19 mouse cellular contexts compared by ENCODE assay signal in genomic region chr7:112810752-112811151, GRCm38 (mm10).
DNase-seq lines count a peak whose midpoint lies in the region; ATAC-seq and TF ChIP-seq lines count a peak whose summit lies in the region.
"Had no signal": no experiment of that assay in that cellular context is flagged by ENCODE, and none has a peak within 500 bp of the region (broad histone marks: within the 10 kb centered on the region; RNA-seq: fewer than 3 reads in every experiment).

No protein-coding gene starts in this region.

- H3K36me3 ChIP-seq in embryonic facial prominence, embryonic 12.5 days: no peaks in the 10 kb centered on the region
- 0 out of 2 replicates have a peak, but pooled peaks cover 6% of the 10 kb centered on the region for H3K36me3 ChIP-seq in embryonic facial prominence, embryonic 10.5 days (replicated peaks)
- no peaks in the 10 kb centered on the region for H3K36me3 ChIP-seq in hindbrain, embryonic 16.5 days (ENCODE audit: control insufficient read depth, insufficient read depth, low read length)
- no peaks in the 10 kb centered on the region for H3K36me3 ChIP-seq in hindbrain, embryonic 12.5 days
- H3K36me3 ChIP-seq in lung, postnatal 0 days (ENCODE audit: insufficient read depth, low read length): no peaks in the 10 kb centered on the region
- no peaks in the 10 kb centered on the region for H3K36me3 ChIP-seq in embryonic facial prominence, embryonic 15.5 days
- H3K36me3 ChIP-seq: G1E; limb, embryonic 13.5 days; neural tube, embryonic 15.5 days had no signal

- no peak overlapping the region for H3K9ac ChIP-seq in embryonic facial prominence, embryonic 12.5 days
- H3K9ac ChIP-seq in hindbrain, embryonic 16.5 days (ENCODE audit: low read depth, low read length): peak overlapping the region; percentile 33; the same call in 1 of the 2 replicates
- H3K9ac ChIP-seq in hindbrain, embryonic 12.5 days: no peak overlapping the region
- no peak overlapping the region for H3K9ac ChIP-seq in lung, postnatal 0 days (replicated peaks; ENCODE audit: low read depth)
- no peak overlapping the region for H3K9ac ChIP-seq in embryonic facial prominence, embryonic 15.5 days
- H3K9ac ChIP-seq: limb, embryonic 13.5 days; neural tube, embryonic 15.5 days had no signal

- no peak for ATAC-seq in embryonic facial prominence, embryonic 12.5 days (ENCODE audit: insufficient number of reproducible peaks, insufficient read depth, low FRiP score, low TSS enrichment)
- no peak for ATAC-seq in hindbrain, embryonic 16.5 days
- no peak for ATAC-seq in hindbrain, embryonic 12.5 days (ENCODE audit: low FRiP score)
- no peak for ATAC-seq in lung, postnatal 0 days
- no peak for ATAC-seq in embryonic facial prominence, embryonic 15.5 days (ENCODE audit: insufficient number of reproducible peaks, low FRiP score, low TSS enrichment, low read depth)
- ATAC-seq: CD4-positive, CD25-positive, alpha-beta regulatory T cell, adult 4 months had no signal

- 0 out of 2 replicates have a peak overlapping the region, but pooled peaks have one; percentile 0 for H3K27ac ChIP-seq in embryonic facial prominence, embryonic 12.5 days
- no peak overlapping the region; the same call in 1 of the 2 replicates for H3K27ac ChIP-seq in embryonic facial prominence, embryonic 10.5 days (replicated peaks)
- H3K27ac ChIP-seq in hindbrain, embryonic 16.5 days (ENCODE audit: low read depth, low read length): no peak overlapping the region
- no peak overlapping the region for H3K27ac ChIP-seq in hindbrain, embryonic 12.5 days
- H3K27ac ChIP-seq in lung, postnatal 0 days (ENCODE audit: low read length): no peak overlapping the region
- H3K27ac ChIP-seq in embryonic facial prominence, embryonic 15.5 days (replicated peaks): peak overlapping the region; percentile 13; the same call in 1 of the 2 replicates
- H3K27ac ChIP-seq: left cerebral cortex, adult 2 months; limb, embryonic 13.5 days; neural tube, embryonic 15.5 days had no signal

- no peak for TF ChIP-seq CTCF in lung, postnatal 0 days (IDR thresholded peaks at IDR 0.05)

- peaks cover 3% of the 10 kb centered on the region; the same call in 1 of the 2 replicates for H3K9me3 ChIP-seq in embryonic facial prominence, embryonic 12.5 days
- H3K9me3 ChIP-seq in embryonic facial prominence, embryonic 10.5 days: no peaks in the 10 kb centered on the region
- no peaks in the 10 kb centered on the region for H3K9me3 ChIP-seq in hindbrain, embryonic 16.5 days (ENCODE audit: control insufficient read depth, low read length)
- no peaks in the 10 kb centered on the region for H3K9me3 ChIP-seq in hindbrain, embryonic 12.5 days (replicated peaks)
- no peaks in the 10 kb centered on the region for H3K9me3 ChIP-seq in lung, postnatal 0 days (ENCODE audit: low read length)
- H3K9me3 ChIP-seq in embryonic facial prominence, embryonic 15.5 days (replicated peaks): no peaks in the 10 kb centered on the region
- H3K9me3 ChIP-seq: limb, embryonic 13.5 days; neural tube, embryonic 15.5 days had no signal

- peaks cover 36% of the 10 kb centered on the region for H3K4me1 ChIP-seq in embryonic facial prominence, embryonic 12.5 days
- peaks cover 61% of the 10 kb centered on the region for H3K4me1 ChIP-seq in embryonic facial prominence, embryonic 10.5 days
- H3K4me1 ChIP-seq in hindbrain, embryonic 16.5 days (ENCODE audit: control insufficient read depth, insufficient read depth, low read depth, low read length): peaks cover 18% of the 10 kb centered on the region
- peaks cover 33% of the 10 kb centered on the region for H3K4me1 ChIP-seq in hindbrain, embryonic 12.5 days
- peaks cover 6% of the 10 kb centered on the region; the same call in 1 of the 2 replicates for H3K4me1 ChIP-seq in lung, postnatal 0 days (ENCODE audit: insufficient read depth, low read depth, low read length)
- H3K4me1 ChIP-seq in embryonic facial prominence, embryonic 15.5 days: peaks cover 51% of the 10 kb centered on the region

- WGBS in embryonic facial prominence, embryonic 12.5 days: 35% methylated on average over 7 of the region's 7 CpGs
- WGBS in embryonic facial prominence, embryonic 10.5 days: 34% methylated on average over 7 of the region's 7 CpGs
- 41% methylated on average over 7 of the region's 7 CpGs for WGBS in hindbrain, embryonic 16.5 days
- WGBS in hindbrain, embryonic 12.5 days: 37% methylated on average over 7 of the region's 7 CpGs
- WGBS in lung, postnatal 0 days: 39% methylated on average over 7 of the region's 7 CpGs
- 31% methylated on average over 7 of the region's 7 CpGs for WGBS in embryonic facial prominence, embryonic 15.5 days

- no peak overlapping the region for H3K4me2 ChIP-seq in embryonic facial prominence, embryonic 12.5 days (replicated peaks)
- no peak overlapping the region for H3K4me2 ChIP-seq in hindbrain, embryonic 16.5 days (ENCODE audit: low read length)
- no peak overlapping the region for H3K4me2 ChIP-seq in hindbrain, embryonic 12.5 days (replicated peaks)
- no peak overlapping the region for H3K4me2 ChIP-seq in lung, postnatal 0 days (replicated peaks; ENCODE audit: low read depth, low read length)
- H3K4me2 ChIP-seq in embryonic facial prominence, embryonic 15.5 days (replicated peaks): no peak overlapping the region
- H3K4me2 ChIP-seq: limb, embryonic 13.5 days; neural tube, embryonic 15.5 days had no signal

- DNase-seq in embryonic facial prominence, embryonic 10.5 days (ENCODE audit: low spot score): no peak
- DNase-seq in lung, postnatal 0 days (ENCODE audit: low spot score): peak; percentile 37
- no peak for DNase-seq in lung, postnatal 14 days
- DNase-seq in layer of hippocampus, postnatal 10 days (ENCODE audit: low spot score in 2 of 2): no peak
- DNase-seq: cerebellum, adult 9-11 months; gastrocnemius, postnatal 36 days; heart, postnatal 10 days; thymus, adult 18-20 months had no signal

- no peaks in the 10 kb centered on the region for H3K27me3 ChIP-seq in embryonic facial prominence, embryonic 12.5 days
- no peaks in the 10 kb centered on the region for H3K27me3 ChIP-seq in embryonic facial prominence, embryonic 10.5 days (replicated peaks; ENCODE audit: low read depth, poor library complexity, severe bottlenecking)
- no peaks in the 10 kb centered on the region for H3K27me3 ChIP-seq in hindbrain, embryonic 16.5 days (replicated peaks; ENCODE audit: control insufficient read depth, insufficient read depth, low read length)
- no peaks in the 10 kb centered on the region for H3K27me3 ChIP-seq in hindbrain, embryonic 12.5 days
- H3K27me3 ChIP-seq in lung, postnatal 0 days (replicated peaks; ENCODE audit: insufficient read depth, low read length): no peaks in the 10 kb centered on the region
- no peaks in the 10 kb centered on the region for H3K27me3 ChIP-seq in embryonic facial prominence, embryonic 15.5 days
- H3K27me3 ChIP-seq: limb, embryonic 13.5 days; neural tube, embryonic 15.5 days had no signal

- no peak overlapping the region for H3K4me3 ChIP-seq in embryonic facial prominence, embryonic 12.5 days
- H3K4me3 ChIP-seq in embryonic facial prominence, embryonic 10.5 days: no peak overlapping the region
- H3K4me3 ChIP-seq in hindbrain, embryonic 16.5 days (ENCODE audit: low read length): no peak overlapping the region
- no peak overlapping the region for H3K4me3 ChIP-seq in hindbrain, embryonic 12.5 days
- H3K4me3 ChIP-seq in lung, postnatal 0 days (ENCODE audit: low read depth, low read length): no peak overlapping the region
- H3K4me3 ChIP-seq in embryonic facial prominence, embryonic 15.5 days (replicated peaks): no peak overlapping the region
- H3K4me3 ChIP-seq: erythroblast, embryonic 14.5 days; left cerebral cortex, adult 2 months; limb, embryonic 13.5 days; myocyte; neural tube, embryonic 15.5 days had no signal

- TF ChIP-seq EP300 in lung, postnatal 0 days (IDR thresholded peaks at IDR 0.05): no peak

Comparison
In these comparisons a context has a peak if more than half of its experiments do, and no peak if none do; other contexts are left out.
1. H3K27ac ChIP-seq: peak in embryonic facial prominence, embryonic 12.5 days (single experiment) and embryonic facial prominence, embryonic 15.5 days (single experiment); none in embryonic facial prominence, embryonic 10.5 days (single experiment), hindbrain, embryonic 16.5 days (single experiment), hindbrain, embryonic 12.5 days (single experiment) and lung, postnatal 0 days (single experiment).